Mouse (Mus musculus) megakaryocyte, embryonic 14.5 days (primary cell): ENCODE measurements at regions not wholly inside any gene's neighbourhood (a gene's known extent, or its start where the extent isn't known, plus 50 kb on each side); places are given as distances from the start of the nearest gene placed in this dataset.

Source experiments
- FLI1 ChIP-seq: IDR thresholded peaks from 2 replicates; pipeline ENCODE4 v1.6.1; 2012; ENCODE audit warnings: low read length, inconsistent platforms, mixed read lengths
- GATA1 ChIP-seq: IDR thresholded peaks from 3 replicates; pipeline ENCODE4 v1.6.1; 2012; ENCODE audit warnings: mixed read lengths, low read length, inconsistent platforms, borderline replicate concordance

DNA sequence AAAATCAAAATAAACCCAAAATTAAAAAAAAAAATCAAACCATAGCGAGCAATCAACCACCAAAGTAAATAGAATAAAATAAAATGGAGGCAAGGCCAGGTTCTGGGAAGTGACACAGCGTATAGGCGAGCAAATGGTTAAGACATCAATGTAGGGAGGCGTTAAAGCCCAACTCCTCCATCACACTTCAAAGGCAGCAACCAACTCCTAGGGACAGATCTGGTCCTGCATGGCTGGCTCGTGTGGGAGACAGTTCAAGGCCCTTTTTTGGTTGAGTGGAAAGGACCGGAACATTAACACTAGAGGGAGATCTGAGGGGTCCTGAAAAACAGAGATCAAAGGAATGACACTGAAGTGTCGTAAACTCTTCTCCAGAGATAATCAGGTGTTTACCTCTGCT, 53.8 kb upstream of the Cecr2 start:
- no peak for TF ChIP-seq GATA1
- TF ChIP-seq FLI1, result no peak
